Mouse (Mus musculus): ENCODE results near the gene Fh1.

Fh1 gene

GRCm38 (mm10) chr1:175619814-175620431 is 5.5 kb downstream of the Fh1 start, which contains the start of gene Kmo:
Kmo (plus strand) TSS chr1:175620381.
- DNase-seq = no peak

GRCm38 (mm10) chr1:175614992-175615391 is 10.4 kb downstream of the Fh1 start:
- DNase-seq = no peak

GRCm38 (mm10) chr1:175608708-175609107 is 16.7 kb downstream of the Fh1 start:
- DNase-seq = no peak

- DNase-seq = no peak
These were observed 17.4 kb downstream of the Fh1 start for GRCm38 (mm10) chr1:175607838-175608585.

GRCm38 (mm10) chr1:175607308-175607707 is 18.1 kb downstream of the Fh1 start:
- DNase-seq = no peak

- DNase-seq = no peak
These were observed 22.0 kb downstream of the Fh1 start for GRCm38 (mm10) chr1:175603390-175603789.

GRCm38 (mm10) chr1:175602231-175602630 is 23.2 kb downstream of the Fh1 start:
- DNase-seq = peak in 1 of 2 experiments; percentile 7

- no peak for DNase-seq
These were observed 32.6 kb downstream of the Fh1 start for GRCm38 (mm10) chr1:175592832-175593231.

- DNase-seq = no peak
These were observed 38.8 kb downstream of the Fh1 start for GRCm38 (mm10) chr1:175586656-175587055.

- DNase-seq = no peak
These were observed 40.2 kb downstream of the Fh1 start for GRCm38 (mm10) chr1:175585267-175585666.

- DNase-seq = no peak
These were observed 42.6 kb downstream of the Fh1 start for GRCm38 (mm10) chr1:175582799-175583198.

- DNase-seq = no peak
These were observed 45.1 kb downstream of the Fh1 start for GRCm38 (mm10) chr1:175580346-175580745.

GRCm38 (mm10) chr1:175579598-175580235 is 45.7 kb downstream of the Fh1 start:
- no peak for DNase-seq

GRCm38 (mm10) chr1:175578425-175579096 is 46.9 kb downstream of the Fh1 start:
- DNase-seq = no peak

- no peak for DNase-seq
These were observed 51.3 kb downstream of the Fh1 start for GRCm38 (mm10) chr1:175574129-175574528.

- no peak for DNase-seq
These were observed 59.8 kb downstream of the Fh1 start for GRCm38 (mm10) chr1:175565579-175566103.

GRCm38 (mm10) chr1:175564321-175564720 is 61.1 kb downstream of the Fh1 start:
- no peak for DNase-seq

- no peak for DNase-seq
These were observed 63.1 kb downstream of the Fh1 start for GRCm38 (mm10) chr1:175562379-175562778.

- DNase-seq = no peak
These were observed 63.6 kb downstream of the Fh1 start for GRCm38 (mm10) chr1:175561806-175562205.

- no peak for DNase-seq
These were observed 70.8 kb downstream of the Fh1 start for GRCm38 (mm10) chr1:175554641-175555040.

- DNase-seq = no peak
These were observed 73.0 kb downstream of the Fh1 start for GRCm38 (mm10) chr1:175552474-175552873.

GRCm38 (mm10) chr1:175550586-175550985 is 74.8 kb downstream of the Fh1 start:
- DNase-seq = no peak
